Mouse (Mus musculus) adrenal gland, adult 8-10 months (tissue): Measurements from ENCODE around the gene Jmjd4. TPM values are rescaled to one million over a fixed set of nuclear protein-coding genes. Genes with fewer than 3 reads are reported as not detected.

Source experiments
- DNase-seq: peaks from one replicate; pipeline ENCODE4 v3.0.0; 2022
- total RNA-seq, 4 experiments: library from RNA; stranded (reverse); gene quantifications; 2 replicates each; pipeline ENCODE4 v1.2.4; 2022

The Jmjd4 gene
- total RNA-seq, 4 experiments from 2014 or later = 10.4 to 12.1 (median 11.1) TPM

DNA sequence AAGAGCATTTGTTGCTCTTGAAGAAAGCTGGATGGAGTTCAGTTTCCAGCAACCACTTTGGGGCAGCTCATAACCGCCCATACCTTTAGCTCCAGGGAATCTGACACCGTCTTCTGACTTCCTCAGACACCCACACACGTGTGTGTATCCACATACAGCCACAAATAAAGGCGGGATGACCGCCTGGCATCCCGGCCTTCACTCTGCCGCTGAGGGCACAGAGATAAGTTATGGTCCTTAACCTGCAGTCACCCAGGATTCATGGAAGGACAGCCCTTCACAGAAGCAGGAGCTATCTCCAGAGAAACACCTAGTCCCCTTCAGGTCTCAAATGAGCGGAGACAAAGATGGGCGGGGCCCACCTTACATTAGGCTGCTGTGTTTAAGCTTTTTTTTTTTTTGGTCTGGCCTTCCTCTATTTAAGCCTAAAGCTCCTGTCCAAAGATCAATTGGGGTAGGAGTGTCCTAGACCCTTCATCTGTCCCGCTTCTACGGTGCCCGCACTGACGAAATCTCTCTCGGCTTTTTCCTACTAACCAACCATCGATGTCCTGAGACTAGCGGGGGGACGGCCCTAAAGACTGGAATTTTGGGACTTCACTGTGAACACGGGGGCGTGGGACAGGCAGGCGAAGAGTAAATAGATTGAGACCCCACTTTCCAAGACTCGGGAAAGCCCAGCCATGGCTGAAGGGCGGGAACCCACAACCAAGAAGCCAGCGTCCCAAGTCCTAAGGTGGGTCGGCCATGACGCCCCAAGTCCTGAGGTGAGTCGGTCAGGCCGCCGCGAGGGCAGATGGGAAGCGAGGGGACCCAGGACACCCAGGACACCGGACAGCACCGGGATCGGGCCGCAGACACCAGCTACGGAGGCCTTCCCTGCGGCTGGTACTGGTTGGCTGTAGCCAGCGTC is 21.8 kb downstream of the Jmjd4 start:
- no peak for DNase-seq

DNA sequence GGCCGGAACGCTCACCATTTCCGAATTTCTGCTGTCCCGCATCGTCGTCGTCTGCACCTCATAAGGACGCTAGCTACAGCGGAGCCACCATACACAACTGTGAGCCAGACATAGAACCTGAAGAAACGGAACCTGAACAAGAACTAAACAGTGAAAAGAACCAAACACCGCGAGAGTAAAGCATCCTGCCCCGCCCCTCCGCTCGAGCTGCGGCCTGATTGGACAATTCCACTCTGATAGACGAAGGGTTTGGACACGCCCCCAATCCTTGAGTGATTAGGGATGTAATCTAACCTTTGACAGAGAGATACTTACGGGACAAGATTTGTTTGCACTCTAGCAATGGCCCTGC is 22.5 kb downstream of the Jmjd4 start, which contains the start of gene Zfp867:
TSS of gene Zfp867 (minus strand) at position 149 of the 352 bp plus-strand sequence.
- DNase-seq = peak; percentile 89

DNA sequence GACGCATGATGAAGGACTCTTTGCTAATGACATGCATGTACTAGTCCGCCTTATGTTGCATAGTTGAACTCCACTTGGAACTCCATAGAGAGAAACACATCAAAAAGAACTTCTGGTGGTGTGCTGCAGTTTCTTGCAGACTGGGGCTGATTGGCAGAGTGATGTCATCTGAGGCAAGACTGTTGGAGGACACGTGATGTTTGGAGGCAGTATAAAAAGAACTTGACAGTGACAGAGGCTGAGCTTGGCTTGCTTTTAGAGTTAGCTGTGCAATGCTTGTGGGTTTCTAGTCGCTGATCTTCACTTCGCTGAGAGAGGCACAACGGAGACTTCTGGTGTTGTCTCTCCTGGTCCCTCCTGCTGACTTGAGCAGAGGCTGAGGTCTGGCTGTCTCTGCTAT is 27.4 kb downstream of the Jmjd4 start:
- DNase-seq = no peak

DNA sequence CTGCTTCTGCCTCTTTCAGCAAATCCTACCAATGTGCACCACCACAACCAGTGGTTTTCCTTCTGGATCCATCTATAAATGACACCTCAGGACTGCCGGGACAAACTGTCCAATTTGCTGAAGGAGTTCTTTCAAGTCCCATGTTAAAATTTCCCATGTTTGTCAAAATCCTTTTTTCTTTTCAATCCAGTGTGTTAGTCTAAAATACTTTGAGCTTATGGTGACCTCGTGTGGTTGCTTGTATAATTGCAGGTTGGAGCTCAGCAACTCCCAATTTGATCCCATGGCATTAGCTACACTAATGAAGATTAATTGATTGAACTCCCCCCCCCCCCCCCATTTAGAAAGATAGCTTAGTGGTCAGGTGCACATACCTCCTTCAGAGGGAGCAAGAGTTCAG is 33.4 kb downstream of the Jmjd4 start:
- no peak for DNase-seq

DNA sequence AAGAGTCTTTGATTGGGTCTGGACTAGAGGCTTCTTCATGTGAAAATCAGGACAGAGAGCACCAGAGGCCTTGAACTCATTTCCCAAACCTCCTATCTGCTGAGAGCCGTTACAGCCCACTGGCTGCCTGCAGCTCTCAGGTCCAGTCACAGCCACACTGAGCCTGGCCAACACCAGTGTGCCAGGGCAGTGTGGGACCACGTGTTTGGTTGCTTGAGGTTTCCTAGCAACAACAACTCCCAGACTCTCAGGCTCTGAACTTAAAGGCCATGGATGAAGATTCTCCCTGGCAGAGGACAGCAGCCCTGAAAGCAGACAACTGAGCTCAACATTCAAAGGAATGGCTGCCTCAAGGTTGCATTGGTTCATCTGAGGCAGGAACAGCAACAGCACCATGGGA is 35.8 kb downstream of the Jmjd4 start:
- DNase-seq = peak; percentile 50

DNA sequence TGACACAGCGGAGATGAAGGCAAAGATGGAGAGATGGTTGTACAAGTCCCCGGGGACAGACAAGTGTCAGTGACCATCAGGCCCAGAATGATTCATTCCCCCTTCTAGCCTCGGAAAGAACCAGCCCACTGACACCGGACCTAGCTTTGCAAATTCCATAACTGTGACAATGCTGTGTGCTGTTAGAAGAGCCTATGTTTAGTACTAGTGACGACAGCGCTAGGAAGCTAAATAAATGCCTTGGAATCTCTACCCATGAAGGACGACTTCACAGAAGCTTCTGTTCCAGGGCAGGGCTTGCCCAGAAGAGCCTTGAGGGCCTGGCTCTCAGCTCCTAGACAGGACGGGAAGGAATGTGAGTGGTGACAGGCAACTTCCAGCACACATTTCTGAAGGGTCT is 36.4 kb downstream of the Jmjd4 start:
- DNase-seq = no peak

DNA sequence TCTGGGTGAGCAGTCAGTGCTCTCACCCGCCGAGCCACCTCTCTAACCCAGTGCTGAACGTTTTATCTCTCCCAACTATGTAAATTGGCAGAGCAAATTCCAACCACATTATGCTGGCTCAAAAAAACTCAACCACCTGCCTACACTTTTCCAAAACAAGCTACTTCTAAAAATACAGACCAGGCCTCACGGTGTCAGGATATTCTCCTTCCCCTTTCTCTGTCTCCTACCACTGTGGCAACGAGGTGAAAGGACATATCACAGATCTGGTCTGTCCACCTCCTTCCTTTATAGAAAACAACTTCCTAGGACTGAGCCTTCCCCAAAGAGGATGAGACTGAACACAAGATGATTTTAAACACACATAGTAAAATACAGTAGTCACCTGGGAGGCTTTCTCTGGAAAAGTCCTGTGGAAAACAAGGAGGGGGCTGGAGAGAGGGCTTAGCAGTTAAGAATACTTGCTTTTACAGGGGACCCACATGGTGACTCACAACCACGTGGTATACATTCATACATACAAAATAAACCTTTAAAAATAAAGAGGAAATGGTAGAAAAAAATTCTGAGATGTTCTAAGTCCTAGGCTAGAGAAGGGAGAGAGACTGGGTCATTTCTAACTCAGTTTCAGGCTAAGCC is 46.9 kb downstream of the Jmjd4 start:
- DNase-seq = no peak

DNA sequence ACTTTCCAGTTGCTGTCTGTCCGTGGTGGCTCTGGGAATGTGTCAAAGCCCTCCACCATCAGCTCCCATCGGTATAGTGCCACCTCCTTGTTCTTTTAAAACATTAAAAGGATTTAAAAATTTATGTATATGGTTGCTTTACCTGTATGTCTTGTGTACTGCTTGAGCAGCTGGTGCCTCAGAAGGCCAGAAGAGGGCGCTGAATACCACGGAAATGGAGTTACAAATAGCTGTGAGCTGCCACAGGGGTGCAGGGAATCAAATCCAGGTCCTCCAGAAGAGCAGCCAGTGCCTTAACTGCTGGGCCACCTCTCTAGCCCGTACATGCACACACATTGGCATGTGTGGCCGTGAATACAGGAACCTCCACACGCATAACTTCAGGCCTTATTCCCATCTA is 47.9 kb downstream of the Jmjd4 start:
- no peak for DNase-seq

DNA sequence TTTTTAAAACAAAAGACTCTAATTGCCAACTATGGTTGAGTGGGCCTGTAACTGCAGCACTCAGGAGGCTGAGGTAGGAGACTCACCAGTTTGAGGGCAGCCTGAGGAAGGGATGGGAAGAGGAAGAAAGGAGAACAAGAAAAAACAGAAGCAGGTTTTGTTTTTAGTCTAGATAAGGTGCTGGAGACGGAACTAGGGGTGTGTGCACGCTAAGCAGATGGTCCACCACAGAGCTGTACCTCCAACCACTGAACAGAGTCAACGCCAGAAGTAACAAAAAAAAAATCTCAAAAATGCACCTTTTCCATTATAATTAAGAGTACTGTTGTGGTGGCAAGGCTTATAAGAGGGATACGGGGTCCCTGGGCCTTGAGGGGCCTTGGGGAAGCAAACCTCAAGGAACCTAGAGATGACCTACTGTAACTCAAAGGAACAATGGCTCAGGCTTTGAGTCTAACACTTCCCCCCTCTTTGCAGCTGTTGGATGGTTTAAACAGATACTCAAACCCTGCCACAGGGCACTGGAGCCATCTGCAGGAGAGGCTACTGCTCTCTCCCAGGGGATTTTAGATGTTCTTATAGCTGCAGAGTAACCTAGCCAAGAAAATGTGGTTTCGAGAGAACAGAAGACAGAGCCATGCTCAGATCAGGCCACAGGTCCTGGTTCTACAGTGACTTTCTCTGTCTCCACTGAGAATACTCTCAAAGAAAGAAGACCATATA is 52.3 kb downstream of the Jmjd4 start:
- no peak for DNase-seq

DNA sequence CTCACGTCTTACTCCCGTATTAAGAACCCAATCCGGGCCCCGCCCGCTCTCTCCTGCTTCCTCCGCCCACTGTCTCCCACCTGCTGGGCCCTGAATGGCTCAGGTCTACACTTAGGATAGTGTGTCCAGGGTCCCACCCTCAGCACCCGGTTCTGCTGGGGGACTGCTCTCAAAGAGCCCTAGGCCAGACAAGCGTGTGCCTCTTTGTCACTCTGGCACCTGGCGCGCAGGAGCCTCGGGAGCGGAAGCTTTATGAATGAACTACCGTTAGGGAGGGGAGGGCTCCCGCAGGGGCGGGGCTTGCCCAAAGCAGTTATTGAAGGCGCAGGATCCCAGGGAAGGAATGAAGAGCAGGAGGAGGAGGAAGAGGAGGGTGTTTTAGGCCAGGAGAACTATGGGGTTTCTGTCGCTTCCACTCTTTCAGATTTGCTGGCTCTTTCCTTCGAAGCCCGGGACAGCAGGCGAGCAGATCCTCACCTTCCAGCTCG is 55.5 kb downstream of the Jmjd4 start:
- peak; percentile 42 for DNase-seq

DNA sequence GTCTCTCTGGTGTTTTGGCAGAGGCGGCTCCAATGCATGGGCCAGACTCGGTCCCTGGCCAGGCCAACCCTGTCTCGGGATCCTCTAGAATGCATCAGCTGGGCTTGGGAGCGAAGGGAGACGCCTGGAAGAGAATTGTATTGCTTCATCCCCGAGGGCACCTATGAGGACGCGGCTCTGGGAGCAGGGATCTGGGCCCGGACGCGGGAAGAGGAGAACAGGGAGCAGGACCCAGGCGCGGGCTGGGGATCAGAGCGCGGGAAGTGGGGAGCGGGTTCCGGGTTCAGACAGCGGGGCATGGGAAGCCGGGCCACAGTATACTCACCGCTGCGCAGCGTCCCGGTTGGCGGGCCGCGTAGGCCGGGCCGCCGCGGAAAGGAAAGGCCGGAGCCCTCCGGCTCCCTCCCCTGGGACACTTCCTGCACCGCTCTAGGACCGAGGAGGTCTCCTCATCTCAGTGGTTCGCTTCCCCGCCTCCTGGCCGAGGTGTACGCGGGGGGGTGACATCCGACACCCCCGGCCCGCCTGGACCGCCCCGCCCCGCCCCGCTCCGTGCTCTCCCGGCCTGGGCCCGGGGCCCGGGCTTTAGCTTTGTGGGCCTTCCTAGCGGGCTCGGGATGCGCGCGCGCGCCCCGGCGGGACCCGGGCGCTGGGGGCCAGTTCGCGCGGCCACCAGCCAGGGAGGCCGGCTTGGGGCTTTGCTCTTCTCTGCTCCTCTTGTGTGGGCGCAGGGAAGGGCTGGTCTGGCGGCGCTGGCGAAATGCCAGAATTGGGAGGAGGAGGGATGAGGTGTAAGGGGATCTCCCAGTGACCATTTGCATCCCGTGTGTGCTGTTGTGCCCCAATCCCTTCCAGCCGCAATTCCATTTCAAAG is 56.2 kb downstream of the Jmjd4 start:
- peak; percentile 86 for DNase-seq

DNA sequence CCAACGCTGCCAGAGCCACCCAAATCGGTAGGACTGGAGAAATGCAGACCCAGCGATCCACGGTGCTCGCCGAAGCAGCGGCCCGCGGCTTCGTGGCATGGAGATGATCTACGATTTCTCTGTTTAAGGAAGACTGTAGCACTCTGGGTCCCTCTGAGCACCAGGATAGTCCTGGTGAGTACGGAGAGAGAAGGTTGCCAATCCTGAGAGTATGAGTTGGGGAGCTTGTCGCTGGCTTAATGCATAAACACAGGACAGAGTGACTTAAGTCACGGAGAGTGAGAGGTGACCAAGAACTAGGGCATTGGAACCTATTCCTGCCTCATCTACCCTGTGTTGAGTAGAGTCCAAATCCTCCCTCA is 56.8 kb downstream of the Jmjd4 start:
- no peak for DNase-seq

Other genes starting within 250 kb of the Jmjd4 start
- 10 to 100 TPM; 46.0 to 53.6 (median 47.1) TPM for gene Mrpl55, start 247.6 kb upstream of the Jmjd4 start, total RNA-seq
- gene 2310033P09Rik, start 241.7 kb upstream of the Jmjd4 start, total RNA-seq = 10 to 100 TPM; 25.8 to 31.2 (median 29.6) TPM
- 100 to 1,000 TPM; 408 to 506 (median 446) TPM for gene Arf1, start 221.8 kb upstream of the Jmjd4 start, total RNA-seq
- gene Wnt3a, start 159.3 kb upstream of the Jmjd4 start, total RNA-seq = not detected
- 1 to 10 TPM; 1.2 to 1.5 (median 1.5) TPM for gene Wnt9a, start 143.1 kb upstream of the Jmjd4 start, total RNA-seq
- gene Prss38, start 74.4 kb upstream of the Jmjd4 start, total RNA-seq = not detected
- 100 to 1,000 TPM; 106 to 112 (median 108) TPM for gene Snap47, start 1.1 kb downstream of the Jmjd4 start, total RNA-seq
- 1 to 10 TPM; 5.1 to 9.7 (median 7.3) TPM for gene Zfp867, start 22.4 kb downstream of the Jmjd4 start, total RNA-seq
- 10 to 100 TPM; 15.4 to 23.8 (median 20.3) TPM for gene Zkscan17, start 76.7 kb downstream of the Jmjd4 start, total RNA-seq
- gene Nlrp3, start 91.5 kb downstream of the Jmjd4 start, total RNA-seq = 1 to 10 TPM; 1.0 to 1.6 (median 1.3) TPM
- not detected for gene Olfr222, start 126.2 kb downstream of the Jmjd4 start, total RNA-seq
- not detected for gene Olfr223, start 143.2 kb downstream of the Jmjd4 start, total RNA-seq
- gene Mprip, start 211.3 kb downstream of the Jmjd4 start, total RNA-seq = 100 to 1,000 TPM; 180 to 290 (median 232) TPM